Comparison of ENCODE assay signal across 19 mouse cellular contexts in the genomic region with DNA sequence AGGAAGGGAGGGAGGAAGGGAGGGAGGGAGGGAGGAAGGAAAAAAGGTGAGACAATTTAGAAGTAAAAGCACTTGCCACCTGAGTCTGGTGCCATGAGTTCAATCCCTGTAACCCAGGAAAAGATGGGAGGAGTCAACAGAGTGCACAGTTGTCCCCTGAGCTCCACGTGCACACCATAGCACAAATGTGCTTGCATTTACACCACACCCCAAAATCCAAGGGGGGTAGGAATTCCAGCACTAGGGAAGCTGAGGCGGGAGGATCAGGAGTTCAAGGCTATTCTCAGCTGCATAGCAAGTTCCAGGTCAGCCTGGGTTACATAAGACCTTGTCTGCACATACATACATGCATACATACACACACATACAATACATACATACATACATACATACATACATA. TPM values are rescaled to one million over a fixed set of nuclear protein-coding genes. Genes with fewer than 3 reads are reported as not detected.
A peak's percentile ranks its signal among the peaks of the same experiment; 100 is the strongest.
DNase-seq lines count a peak whose midpoint lies in the region; TF ChIP-seq lines count a peak whose summit lies in the region.
"Had no signal": no experiment of that assay in that cellular context is flagged by ENCODE, and none has a peak within 500 bp of the region (broad histone marks: within the 10 kb centered on the region; RNA-seq: fewer than 3 reads in every experiment).

No protein-coding gene starts in this region.

- intact Hi-C loops in heart, postnatal 14 days (cut with DNase I), result no loop called here

- H3K27ac ChIP-seq in heart, embryonic 10.5 days, result 0 out of 2 replicates have a peak overlapping the region, but pooled peaks have one; percentile 60
- peak overlapping the region; percentile 60; the same call in 1 of the 2 replicates for H3K27ac ChIP-seq in layer of hippocampus, adult 2 months
- peak overlapping the region; percentile 90 for H3K27ac ChIP-seq in ES-E14 (ENCODE audit: insufficient read depth, low read depth, low read length, poor library complexity, severe bottlenecking)
- H3K27ac ChIP-seq: forebrain, embryonic 15.5 days; hindbrain, embryonic 15.5 days; limb, embryonic 13.5 days; midbrain, embryonic 10.5 days had no signal

- H3K9ac ChIP-seq in ES-E14 (ENCODE audit: insufficient read depth, low read depth, low read length, poor library complexity, severe bottlenecking), result peak overlapping the region; percentile 70; the same call in 1 of the 2 replicates
- H3K9ac ChIP-seq: forebrain, embryonic 15.5 days; hindbrain, embryonic 15.5 days; limb, embryonic 13.5 days had no signal

- no peak for DNase-seq in heart, embryonic 10.5 days (ENCODE audit: low spot score)
- DNase-seq in heart, postnatal 14 days, result no peak
- DNase-seq in layer of hippocampus, adult 2 months (ENCODE audit: low spot score in 2 of 2), result no peak
- no peak for DNase-seq in layer of hippocampus, postnatal 14 days (ENCODE audit: low spot score in 2 of 2)
- DNase-seq in ES-E14 (ENCODE audit: low read depth, low spot score), result no peak
- peak; percentile 15 for DNase-seq in naive thymus-derived CD4-positive, alpha-beta T cell, adult 2 months (ENCODE audit: low read depth)
- no peak for DNase-seq in layer of hippocampus, adult 8-10 months (ENCODE audit: low spot score in 2 of 2)
- DNase-seq: B cell, adult 2 months; cerebellum, postnatal 10 days; retina, postnatal 1 day; spleen, adult 18-20 months; thymus, postnatal 14 days had no signal

- H3K36me3 ChIP-seq in heart, embryonic 10.5 days, result no peaks in the 10 kb centered on the region
- no peaks in the 10 kb centered on the region for H3K36me3 ChIP-seq in ES-E14 (ENCODE audit: control insufficient read depth, insufficient read depth, low read length, poor library complexity, severe bottlenecking)
- H3K36me3 ChIP-seq: forebrain, embryonic 15.5 days; hindbrain, embryonic 15.5 days; limb, embryonic 13.5 days; midbrain, embryonic 10.5 days had no signal

- H3K4me1 ChIP-seq in heart, embryonic 10.5 days, result peaks cover 64% of the 10 kb centered on the region
- H3K4me1 ChIP-seq in ES-E14 (ENCODE audit: control insufficient read depth in 2 of 2, insufficient read depth in 2 of 2, low read length in 2 of 2, poor library complexity in 1 of 2), result peaks cover 9 to 43% of the 10 kb centered on the region in 2 experiments

- H3K4me3 ChIP-seq in heart, embryonic 10.5 days, result no peak overlapping the region
- no peak overlapping the region for H3K4me3 ChIP-seq in layer of hippocampus, adult 2 months
- peak overlapping the region; percentile 20 to 68 for H3K4me3 ChIP-seq in ES-E14 (ENCODE audit: insufficient read depth in 1 of 2, low read depth in 1 of 2, low read length in 2 of 2, poor library complexity in 1 of 2, severe bottlenecking in 1 of 2)
- H3K4me3 ChIP-seq: forebrain, embryonic 15.5 days; hindbrain, embryonic 15.5 days; limb, embryonic 13.5 days; midbrain, embryonic 10.5 days had no signal

- in situ Hi-C loops in ES-E14 (cut with MboI; ENCODE audit: low sequenced_read_pairs in 2 of 2, unreplicated experiment in 2 of 2), result no loop called here

- no peak for TF ChIP-seq CTCF in layer of hippocampus, adult 2 months (conservative IDR thresholded peaks at IDR 0.05)

- H3K9me3 ChIP-seq in heart, embryonic 10.5 days, result no peaks in the 10 kb centered on the region
- no peaks in the 10 kb centered on the region for H3K9me3 ChIP-seq in ES-E14 (ENCODE audit: control insufficient read depth, insufficient read depth, low read depth, low read length)
- H3K9me3 ChIP-seq: forebrain, embryonic 15.5 days; hindbrain, embryonic 15.5 days; limb, embryonic 13.5 days; midbrain, embryonic 10.5 days had no signal

- H3K27me3 ChIP-seq in heart, embryonic 10.5 days (ENCODE audit: insufficient read depth, poor library complexity, severe bottlenecking), result no peaks in the 10 kb centered on the region
- H3K27me3 ChIP-seq: forebrain, embryonic 15.5 days; hindbrain, embryonic 15.5 days; limb, embryonic 13.5 days had no signal

- WGBS in heart, embryonic 10.5 days, result 78% methylated on average over 2 of the region's 2 CpGs

TF ChIP-seq in ES-E14, 5 proteins besides CTCF, POLR2A, EP300 and RAD21:
- no peak for TF ChIP-seq CHD2 (IDR thresholded peaks at IDR 0.05; ENCODE audit: low read depth, low read length)
- TF ChIP-seq ZC3H11A (IDR thresholded peaks at IDR 0.05; ENCODE audit: borderline replicate concordance, low read depth, low read length), result no peak
- no peak for TF ChIP-seq MAFK (IDR thresholded peaks at IDR 0.05; ENCODE audit: insufficient read depth, low read depth, low read length)
- no peak for TF ChIP-seq ZNF384 (IDR thresholded peaks at IDR 0.05; ENCODE audit: low read depth, low read length)
- TF ChIP-seq HCFC1 (IDR thresholded peaks at IDR 0.05; ENCODE audit: borderline replicate concordance, insufficient read depth, low read length), result no peak
TF ChIP-seq in ES-E14: peak in this region for 0.

RNA-seq across cellular contexts. Expression of gene Gm16253, which starts 5.4 kb away (rescaled TPM):
- polyA plus RNA-seq in heart, embryonic 10.5 days (2016; fragmentation: Nextera tagmentation; extraction: Ambion mirVana), result 0.88 and 2.8 TPM in 2 replicates
- 1 to 10 TPM; 3.7 to 4.5 TPM for total RNA-seq in heart, postnatal 14 days (2021)
- not detected for total RNA-seq in layer of hippocampus, adult 2 months (2021)
- total RNA-seq in layer of hippocampus, postnatal 14 days (2021), result not detected
- total RNA-seq in ES-E14 (2012; rRNA removed), result 1.8 and 2.0 TPM in 2 replicates
- not detected for total RNA-seq in layer of hippocampus, adult 8-10 months (2022)
- total RNA-seq: layer of hippocampus, adult 18-20 months; MEL; neutrophil, adult 5-6 weeks had no signal

RNA-seq across cellular contexts. Expression of gene Txnip, which starts 13.6 kb away (rescaled TPM):
- polyA plus RNA-seq in heart, embryonic 10.5 days (2016; fragmentation: Nextera tagmentation; extraction: Ambion mirVana), result 59.9 and 75.5 TPM in 2 replicates
- total RNA-seq in heart, postnatal 14 days (2021), result 100 to 1,000 TPM; 512 to 552 TPM
- total RNA-seq in layer of hippocampus, adult 2 months (2021), result 10 to 100 TPM; 22.6 to 36.4 TPM
- 10 to 100 TPM; 48.3 to 49.8 TPM for total RNA-seq in layer of hippocampus, postnatal 14 days (2021)
- 128 and 161 TPM in 2 replicates for total RNA-seq in ES-E14 (2012; rRNA removed)
- 10 to 100 TPM; 23.9 to 39.1 (median 31.6) TPM for total RNA-seq in layer of hippocampus, adult 8-10 months (2022)

RNA-seq across cellular contexts. Expression of gene Polr3gl, which starts 22.6 kb away (rescaled TPM):
- 37.1 and 37.2 TPM in 2 replicates for polyA plus RNA-seq in heart, embryonic 10.5 days (2016; fragmentation: Nextera tagmentation; extraction: Ambion mirVana)
- 10 to 100 TPM; 21.8 to 25.3 TPM for total RNA-seq in heart, postnatal 14 days (2021)
- total RNA-seq in layer of hippocampus, adult 2 months (2021), result 10 to 100 TPM; 32.1 to 34.4 TPM
- 10 to 100 TPM; 26.7 to 29.7 TPM for total RNA-seq in layer of hippocampus, postnatal 14 days (2021)
- total RNA-seq in ES-E14 (2012; rRNA removed), result 5.7 and 8.1 TPM in 2 replicates
- total RNA-seq in layer of hippocampus, adult 8-10 months (2022), result 10 to 100 TPM; 30.1 to 38.6 (median 32.5) TPM

RNA-seq across cellular contexts. Expression of gene Ankrd34a, which starts 25.1 kb away (rescaled TPM):
- polyA plus RNA-seq in heart, embryonic 10.5 days (2016; fragmentation: Nextera tagmentation; extraction: Ambion mirVana), result 6.8 and 10.4 TPM in 2 replicates
- 1 to 10 TPM; 1.3 to 1.8 TPM for total RNA-seq in heart, postnatal 14 days (2021)
- total RNA-seq in layer of hippocampus, adult 2 months (2021), result 10 to 100 TPM; 55.2 to 56.7 TPM
- total RNA-seq in layer of hippocampus, postnatal 14 days (2021), result 10 to 100 TPM; 45.9 to 51.8 TPM
- total RNA-seq in ES-E14 (2012; rRNA removed), result 0.67 and 1.1 TPM in 2 replicates
- total RNA-seq in layer of hippocampus, adult 8-10 months (2022), result 10 to 100 TPM; 49.5 to 56.2 (median 52.6) TPM
- total RNA-seq: neutrophil, adult 5-6 weeks had no signal

RNA-seq across cellular contexts. Expression of gene Lix1l, which starts 29.6 kb away (rescaled TPM):
- 4.7 and 4.8 TPM in 2 replicates for polyA plus RNA-seq in heart, embryonic 10.5 days (2016; fragmentation: Nextera tagmentation; extraction: Ambion mirVana)
- 10 to 100 TPM; 28.3 to 28.6 TPM for total RNA-seq in heart, postnatal 14 days (2021)
- total RNA-seq in layer of hippocampus, adult 2 months (2021), result 10 to 100 TPM; 29.0 to 29.1 TPM
- 10 to 100 TPM; 31.6 to 32.8 TPM for total RNA-seq in layer of hippocampus, postnatal 14 days (2021)
- total RNA-seq in ES-E14 (2012; rRNA removed), result 2.6 and 4.6 TPM in 2 replicates
- total RNA-seq in layer of hippocampus, adult 8-10 months (2022), result 10 to 100 TPM; 29.9 to 34.2 (median 31.4) TPM

Comparison
In these comparisons a context has a peak if more than half of its experiments do, and no peak if none do; other contexts are left out.
1. H3K4me3 ChIP-seq: peak in ES-E14 (2 of 2); none in heart, embryonic 10.5 days (single experiment) and layer of hippocampus, adult 2 months (single experiment).
2. Peak in every context shown above with its lines, with median percentiles within 50 percentile points of each other: H3K27ac ChIP-seq.